Mouse (Mus musculus) kidney, postnatal 4 days (tissue): ENCODE results near the gene Epn2.

ENCODE experiments used
- DNase-seq, 2 experiments: peaks; one replicate each; pipeline ENCODE4 v3.0.0; 2021; ENCODE audit warnings: mixed read lengths in 2 of 2

Gene Epn2

DNA sequence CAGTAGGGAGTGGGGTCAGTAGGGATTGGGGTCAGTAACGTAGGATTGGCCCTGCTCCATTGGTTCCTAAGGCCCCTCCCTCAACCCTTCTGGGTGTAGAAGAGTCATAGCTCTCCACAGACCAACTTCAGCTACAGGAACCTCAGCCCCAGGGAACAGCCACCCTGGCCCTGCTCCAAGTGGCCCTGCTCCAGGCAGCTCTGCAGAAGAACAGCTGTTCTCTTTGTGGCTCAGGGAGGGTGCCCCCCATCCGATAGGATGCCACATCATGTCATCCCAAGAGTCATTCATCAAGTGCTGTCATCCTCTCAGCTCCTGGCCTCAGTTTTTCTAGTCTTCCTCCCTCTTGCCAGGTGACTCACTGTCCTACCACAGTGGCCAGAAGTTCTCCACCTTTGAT lies 92.1 kb downstream of the Epn2 start:
- DNase-seq, result peak; percentile 82

DNA sequence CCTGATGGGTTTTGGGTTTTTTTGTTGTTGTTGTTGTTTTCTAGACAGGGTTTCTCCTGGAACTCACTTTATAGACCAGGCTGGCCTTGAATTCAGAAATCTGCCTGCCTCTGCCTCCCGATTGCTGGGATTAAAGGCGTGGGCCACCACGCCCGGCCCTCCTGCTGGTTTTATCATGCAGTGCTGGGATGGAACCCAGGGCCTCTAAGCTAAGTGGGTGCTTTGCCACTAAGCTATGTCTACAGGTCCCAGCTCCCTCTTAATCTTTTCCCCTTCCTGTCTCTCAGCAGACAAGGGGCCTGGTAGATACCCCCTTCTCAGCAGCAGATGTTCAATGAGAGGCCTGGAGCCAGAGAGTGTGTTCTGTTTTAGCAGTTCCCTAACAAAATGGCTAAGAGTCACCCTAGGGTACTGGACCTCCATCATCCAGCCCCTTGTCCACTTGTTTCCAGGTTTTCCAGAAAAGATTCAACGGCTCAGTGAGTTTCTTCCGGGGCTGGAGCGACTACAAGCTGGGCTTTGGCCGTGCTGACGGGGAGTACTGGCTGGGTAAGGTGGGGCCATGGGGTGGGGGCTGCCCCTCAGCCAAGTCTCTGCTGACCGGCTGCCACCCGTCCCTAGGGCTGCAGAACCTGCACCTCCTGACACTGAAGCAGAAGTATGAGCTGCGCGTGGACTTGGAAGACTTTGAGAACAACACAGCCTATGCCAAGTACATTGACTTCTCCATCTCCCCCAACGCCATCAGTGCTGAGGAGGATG lies 92.8 kb downstream of the Epn2 start:
- DNase-seq, result peak in 1 of 2 experiments; percentile 33

DNA sequence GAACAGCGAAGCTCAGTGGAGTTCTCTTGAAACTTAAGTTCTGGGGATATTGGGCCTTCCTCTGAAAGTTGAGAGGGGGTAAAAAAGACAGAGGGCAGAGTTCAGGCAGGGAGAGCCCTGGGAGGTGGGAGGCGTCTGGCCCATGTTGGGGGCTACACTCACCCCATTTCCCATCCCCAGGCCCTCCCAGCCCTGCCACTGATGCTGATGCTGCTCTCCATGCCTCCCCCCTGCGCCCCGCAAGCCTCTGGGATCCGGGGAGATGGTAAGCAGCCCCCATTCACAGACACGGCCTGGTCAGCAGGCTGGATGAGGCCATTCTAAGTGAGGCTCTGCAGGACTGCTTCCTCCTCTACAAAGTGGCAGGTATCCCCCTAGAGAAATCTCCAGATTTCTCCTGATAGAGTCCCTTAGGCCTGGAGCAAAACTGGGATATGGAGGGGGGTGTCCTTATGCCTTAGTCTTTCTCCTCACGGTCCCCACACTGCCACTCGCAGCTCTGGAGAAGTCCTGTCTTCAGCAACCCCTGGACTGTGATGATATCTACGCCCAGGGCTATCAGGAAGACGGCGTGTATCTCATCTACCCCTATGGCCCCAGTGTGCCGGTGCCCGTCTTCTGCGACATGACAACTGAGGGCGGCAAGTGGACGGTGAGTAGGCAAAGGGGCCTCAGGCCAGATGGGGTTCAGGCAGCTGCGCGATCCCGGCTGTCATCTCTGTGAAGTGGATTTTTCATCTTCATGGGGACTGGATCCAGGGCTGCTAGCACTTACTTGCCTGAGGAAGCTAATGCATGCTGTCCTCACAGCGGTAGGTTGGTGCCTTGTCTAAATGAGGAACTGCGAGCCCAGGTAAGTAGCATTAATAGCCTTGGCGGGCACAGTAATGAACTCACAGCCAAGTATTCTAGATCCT lies 93.7 kb downstream of the Epn2 start:
- DNase-seq, result peak in 1 of 2 experiments; percentile 37

DNA sequence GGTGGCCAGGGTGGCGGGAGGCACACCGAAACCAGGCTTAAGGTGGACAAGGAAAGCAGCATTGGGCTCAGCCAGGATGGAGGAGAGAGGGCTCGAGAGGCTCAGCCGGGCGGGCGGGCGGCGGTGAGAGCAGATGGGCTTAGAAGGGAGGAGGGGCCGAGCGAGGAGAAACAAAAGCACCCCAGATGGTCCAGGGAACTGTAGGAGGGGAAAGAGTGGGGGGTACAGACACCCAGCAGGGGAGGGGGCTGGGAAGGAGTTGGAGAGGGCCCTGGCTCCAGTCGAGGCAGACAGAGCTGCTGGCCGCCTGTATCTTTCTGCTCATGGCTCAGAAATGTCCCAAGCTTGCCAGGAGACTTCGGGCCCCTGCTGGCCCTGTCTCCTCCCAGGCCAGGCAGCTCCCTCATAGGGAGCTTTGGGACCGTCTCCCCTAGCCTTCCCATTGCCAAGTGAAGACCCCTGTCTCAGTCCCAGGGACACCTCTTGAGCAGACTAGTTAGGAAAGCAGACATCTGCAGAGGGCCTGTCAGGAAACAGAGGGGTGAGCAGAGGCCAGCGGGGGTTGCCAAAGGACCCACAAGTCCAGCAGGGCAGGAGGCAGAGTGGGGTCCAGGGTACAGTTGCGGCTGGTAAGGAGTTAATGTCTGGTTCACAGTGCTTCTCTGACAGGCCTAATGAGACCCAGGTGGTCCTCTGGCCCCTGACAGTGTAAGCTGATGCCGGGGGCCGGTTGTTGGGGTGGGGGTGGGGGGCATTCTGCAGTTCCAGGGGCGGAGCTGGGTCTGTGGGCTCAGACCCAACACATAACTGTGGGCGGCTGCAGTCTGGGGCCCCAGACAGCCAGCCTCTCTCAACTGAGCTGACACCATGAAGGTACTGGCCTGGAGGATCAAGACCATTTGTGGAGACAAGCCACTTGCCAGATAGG lies 94.6 kb downstream of the Epn2 start, which contains the start of gene Mfap4:
Gene Mfap4 (plus strand): TSS at position 819 of the 928 bp plus-strand sequence.
- DNase-seq, result peak; percentile 77 to 81

DNA sequence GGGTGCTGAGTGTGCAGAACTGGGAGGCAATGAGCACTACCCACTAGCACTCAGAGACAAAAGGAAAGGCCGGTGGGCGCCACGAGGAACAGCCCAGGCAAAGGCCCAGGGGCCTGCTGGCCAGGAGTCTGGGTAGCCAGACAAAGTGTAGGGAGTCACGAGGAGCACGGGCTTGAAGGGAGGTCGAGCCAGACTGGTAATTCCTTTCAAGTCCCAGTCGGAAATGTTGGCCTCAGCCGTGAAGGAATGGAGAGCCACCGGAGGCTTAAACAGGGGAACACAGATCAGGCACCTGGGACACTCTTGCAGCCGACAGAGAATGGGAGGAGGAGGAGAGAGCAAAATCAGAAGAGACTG lies 95.3 kb downstream of the Epn2 start:
- no peak for DNase-seq

DNA sequence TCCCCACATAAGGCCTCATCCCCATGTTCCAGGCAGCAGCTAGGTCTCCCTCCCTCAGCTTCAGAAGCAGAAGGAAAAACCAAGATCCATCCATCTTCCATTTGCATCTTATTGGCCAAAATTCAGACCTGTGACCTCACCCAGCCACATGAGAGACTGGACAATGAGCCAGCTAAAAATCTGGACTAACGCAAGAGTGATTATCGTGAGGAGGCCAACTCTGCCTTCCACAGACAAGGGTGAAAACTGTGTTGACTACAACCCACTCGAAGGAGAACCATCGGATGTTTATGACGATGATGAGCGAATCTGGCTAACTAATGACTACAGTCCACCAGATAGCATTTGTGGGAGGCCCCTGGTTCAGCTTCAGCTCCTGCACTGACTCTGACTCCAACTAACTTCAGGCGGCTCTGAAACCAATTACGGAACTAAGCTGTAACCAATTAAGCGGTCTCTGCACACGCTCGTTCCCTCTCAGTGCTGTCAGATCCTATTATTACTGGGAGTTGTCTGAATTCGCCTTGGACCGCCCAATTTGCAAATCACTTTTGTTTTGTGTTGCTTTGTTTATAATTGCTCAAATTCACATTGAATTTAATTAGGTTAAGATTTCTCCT lies 96.2 kb downstream of the Epn2 start:
- no peak for DNase-seq

DNA sequence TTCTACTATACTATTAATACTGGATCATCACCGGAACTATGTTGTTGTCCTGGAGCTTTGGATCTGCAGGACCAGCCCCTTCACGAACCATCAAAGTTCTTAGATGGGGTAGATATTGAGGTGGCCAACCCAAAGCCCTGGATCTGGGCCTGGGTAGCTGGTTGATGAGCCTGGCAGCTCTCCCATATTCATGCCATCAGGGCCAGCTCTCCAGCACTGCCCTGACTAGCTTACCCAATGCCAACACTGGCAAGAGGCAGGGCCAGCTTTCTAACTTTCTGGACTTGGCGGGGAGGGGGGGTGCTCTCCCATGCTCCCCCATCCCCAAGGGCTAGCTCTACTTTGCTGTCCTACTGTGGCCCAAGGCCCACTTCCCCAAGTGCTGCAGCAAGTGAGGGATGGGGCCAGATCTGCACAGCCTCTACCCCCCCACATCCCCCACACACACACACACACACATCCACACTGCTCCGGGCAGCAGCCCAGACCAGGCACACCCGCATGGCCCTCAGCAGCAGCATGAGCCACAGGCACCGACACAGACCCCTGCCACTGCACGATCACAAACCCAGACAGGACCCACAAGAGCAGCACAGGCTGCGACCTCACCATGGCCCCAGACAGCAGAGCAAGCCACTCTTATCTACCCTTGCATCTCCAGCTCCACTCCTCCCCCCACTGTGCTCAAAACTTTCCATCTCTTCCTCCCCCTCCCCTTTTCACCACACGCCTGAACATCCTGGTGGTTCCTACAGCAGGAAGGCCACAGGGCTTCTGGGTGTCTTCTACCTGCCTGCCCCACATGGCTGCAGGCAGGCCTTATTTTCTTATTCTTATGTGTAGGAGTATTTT lies 98.0 kb downstream of the Epn2 start:
- no peak for DNase-seq

DNA sequence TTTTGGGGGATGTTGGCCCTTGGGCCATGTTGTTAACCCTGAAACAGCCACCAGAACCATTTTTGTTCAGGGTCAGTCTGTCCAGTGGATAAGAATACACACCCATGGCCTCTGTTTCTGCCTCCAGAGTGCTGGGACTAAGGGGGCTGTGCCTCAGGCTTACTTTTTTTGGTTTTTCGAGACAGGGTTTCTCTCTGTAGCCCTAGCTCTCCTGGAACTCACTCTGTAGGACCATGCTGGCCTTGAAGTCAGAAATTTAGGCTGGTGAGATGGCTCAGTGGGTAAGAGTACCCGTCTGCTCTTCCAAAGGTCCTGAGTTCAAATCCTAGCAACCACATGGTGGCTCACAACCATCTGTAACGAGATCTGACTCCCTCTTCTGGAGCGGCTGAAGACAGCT lies 100.7 kb downstream of the Epn2 start:
- DNase-seq, result no peak

DNA sequence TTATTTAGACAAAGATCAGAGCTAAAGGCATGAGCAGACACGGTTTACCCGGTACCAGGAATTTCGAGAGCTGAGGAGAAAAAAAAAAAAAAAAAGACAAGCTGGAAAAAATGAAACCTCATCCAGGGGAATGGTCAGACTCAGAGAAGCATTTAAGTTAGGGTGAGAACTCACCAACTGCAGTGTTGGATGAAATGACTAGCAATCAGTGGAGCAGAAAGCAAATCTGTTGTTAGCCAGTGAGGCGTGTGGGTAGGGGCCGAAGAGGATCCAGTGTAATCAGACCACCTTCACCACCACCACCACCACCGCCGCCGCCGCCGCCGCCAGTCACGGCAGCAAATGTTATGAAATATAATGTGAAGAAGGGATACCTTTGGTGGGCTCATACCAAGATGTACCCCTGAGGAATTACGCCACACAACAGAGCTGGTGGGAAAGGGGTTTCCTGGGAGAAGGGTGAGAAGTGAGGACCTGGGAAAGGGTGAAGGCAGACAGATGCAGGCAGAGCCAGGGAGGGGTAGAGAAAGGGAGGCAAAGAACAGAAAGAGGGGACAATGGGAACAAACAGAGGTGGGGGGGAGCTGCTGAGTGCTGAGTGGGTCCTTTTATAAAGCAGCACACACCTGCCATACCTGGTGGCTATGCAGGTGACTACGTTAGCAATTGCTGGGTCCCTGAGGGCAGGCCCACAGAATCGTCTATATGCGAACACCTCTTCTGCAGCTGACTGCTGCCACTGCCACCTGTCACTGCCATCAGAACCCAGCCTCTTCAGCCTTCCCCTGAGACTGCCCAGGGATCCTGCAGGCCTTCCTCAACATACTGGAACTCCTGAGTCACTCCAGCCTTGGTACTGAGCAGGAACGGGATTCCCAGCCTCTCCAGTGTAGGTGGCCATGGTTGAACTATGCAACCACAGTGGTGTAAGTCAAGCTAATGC lies 101.7 kb downstream of the Epn2 start:
- no peak for DNase-seq

DNA sequence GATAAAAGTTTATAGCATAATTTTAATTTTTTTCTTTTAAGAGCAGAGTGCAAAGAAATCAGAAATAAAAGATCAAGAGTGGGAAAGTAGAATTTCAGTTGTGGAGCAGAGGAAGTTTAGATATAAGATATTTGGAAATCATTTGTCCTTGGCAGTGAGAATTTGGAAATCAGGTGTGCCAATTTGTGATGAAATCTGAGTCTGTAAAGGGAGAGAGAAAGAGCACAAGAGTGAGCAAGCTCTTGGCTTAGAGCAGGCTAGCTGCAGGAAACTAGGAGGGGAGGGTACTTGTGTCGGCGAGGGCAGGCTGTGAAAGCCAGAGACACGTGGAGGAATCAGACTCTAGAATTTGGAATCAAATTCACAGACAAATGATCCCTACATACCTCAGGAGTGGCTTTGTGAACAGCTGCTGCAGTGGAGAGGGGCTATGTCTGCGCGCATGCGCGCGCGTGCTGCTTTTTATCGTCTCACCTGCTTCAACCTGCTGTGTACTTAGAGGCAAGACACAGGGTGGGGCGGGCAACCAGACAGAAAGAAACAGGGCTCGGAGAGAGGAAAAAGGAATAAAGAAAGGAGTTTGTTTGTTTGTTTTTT lies 102.6 kb downstream of the Epn2 start:
- peak; percentile 51 to 73 for DNase-seq

DNA sequence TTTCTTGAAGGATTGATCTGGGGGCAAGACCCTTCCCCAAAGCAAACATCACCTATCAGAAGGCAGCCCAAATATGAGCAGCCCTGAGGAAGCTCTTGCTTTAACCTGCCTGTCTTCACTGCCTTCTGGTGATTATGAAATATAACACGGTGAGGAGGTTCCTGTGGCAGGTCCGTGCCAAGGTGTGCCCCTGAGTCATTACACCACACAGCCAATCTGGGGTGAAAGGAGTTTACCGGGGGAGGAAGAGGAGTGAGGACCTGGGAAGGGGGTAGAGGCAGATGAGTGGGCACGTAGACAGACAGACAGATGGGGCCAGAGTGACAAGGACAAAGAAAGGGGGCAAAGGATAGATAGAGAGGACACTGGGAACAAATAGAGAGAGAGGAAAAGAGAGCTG lies 105.9 kb downstream of the Epn2 start:
- no peak for DNase-seq

DNA sequence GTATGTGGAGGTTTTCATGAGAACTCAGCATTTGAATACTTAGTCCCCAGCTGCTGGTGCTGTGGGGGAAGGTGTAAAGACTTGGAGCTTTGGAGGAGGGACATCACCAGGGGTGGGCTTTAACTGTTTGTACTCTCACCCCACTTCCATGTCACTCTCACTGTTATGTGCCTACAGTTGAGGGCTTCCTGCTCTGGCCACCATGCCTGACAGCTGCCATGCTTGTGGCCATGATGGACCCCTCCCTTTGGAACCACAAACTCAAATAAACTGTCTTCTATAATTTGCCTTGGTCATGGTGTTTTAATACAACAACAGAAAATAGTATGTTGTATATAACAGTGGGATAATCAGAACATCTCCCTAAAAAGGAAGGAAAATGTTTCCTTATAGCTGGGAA lies 108.6 kb downstream of the Epn2 start:
- no peak for DNase-seq

DNA sequence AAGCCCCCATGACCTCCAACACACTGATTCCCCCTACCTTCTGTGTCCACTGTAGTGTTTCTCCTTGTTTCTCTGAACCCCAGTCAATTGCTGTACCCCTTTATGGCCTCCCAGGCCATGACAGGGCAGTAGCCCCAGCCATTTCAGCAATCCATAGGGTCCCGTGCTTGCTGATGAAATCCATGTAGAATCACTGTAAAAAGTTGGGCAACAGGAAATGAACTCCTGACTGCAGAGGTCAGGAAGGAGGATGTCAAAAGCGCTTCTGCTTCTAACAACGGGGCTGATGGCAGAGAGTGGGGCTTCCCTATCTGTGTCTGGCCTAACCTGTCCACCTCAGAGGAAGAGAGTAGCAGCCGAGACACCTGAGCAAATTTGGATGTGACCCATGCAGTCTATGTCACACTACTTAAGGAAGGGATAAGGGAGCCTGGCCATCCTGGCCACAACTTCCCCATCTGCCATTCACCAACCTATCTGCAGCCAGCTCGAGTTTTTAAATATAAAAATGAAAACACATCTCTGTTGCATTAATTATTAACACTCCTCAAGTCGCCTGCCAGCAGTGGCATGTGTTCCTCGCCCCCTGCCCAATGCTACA lies 110.1 kb downstream of the Epn2 start:
- DNase-seq, result no peak

DNA sequence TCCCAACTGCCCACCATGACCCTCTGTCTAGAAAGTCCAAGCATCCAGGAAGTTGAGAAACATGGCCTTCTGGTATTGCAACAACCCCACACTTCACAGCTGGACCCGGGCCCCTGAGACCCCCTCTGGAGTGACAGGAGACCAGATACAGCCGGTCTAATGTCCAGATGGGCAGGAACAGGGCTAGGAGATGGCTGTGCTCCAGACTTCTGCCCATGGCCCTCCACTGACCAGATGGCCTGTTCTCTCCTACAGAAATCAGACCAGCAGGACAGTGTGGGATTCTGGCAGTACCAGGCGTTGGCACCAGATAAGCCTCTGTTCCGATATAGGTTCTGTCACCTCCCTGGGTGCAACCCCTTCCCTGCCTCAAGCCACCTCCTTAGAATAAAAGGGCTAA lies 111.0 kb downstream of the Epn2 start:
- DNase-seq, result no peak
